Mouse (Mus musculus) CH12.LX (cell line): Measurements from ENCODE around the gene Irf2. TPM values are rescaled to one million over a fixed set of nuclear protein-coding genes. Genes with fewer than 3 reads are reported as not detected.
"Not testable (repeated sequence)": the region's sequence is repeated elsewhere in the genome, so short reads cannot be mapped to it uniquely, and the experiment has no call there.

Experiments
- DNase-seq: peaks from one replicate; pipeline ENCODE4 v3.0.0-alpha.2; 2013; ENCODE audit errors: extremely low read depth
- H3K27ac ChIP-seq: 2 replicates; pipeline ENCODE4 v1.5.1; 2012; ENCODE audit warnings: low read depth, mild to moderate bottlenecking, control low read depth, moderate library complexity; ENCODE audit not compliant: insufficient read depth
- H3K27me3 ChIP-seq: replicated peaks from 2 replicates; pipeline ENCODE3; 2012; ENCODE audit warnings: inconsistent platforms
- H3K36me3 ChIP-seq, 2 experiments: replicated peaks in 1 of 2; 2 replicates each; pipeline versions ENCODE3 to v1.6.1; 2012; ENCODE audit warnings: inconsistent platforms in 1 of 2, low read length in 1 of 2, mild to moderate bottlenecking in 1 of 2, mixed read lengths in 1 of 2, moderate library complexity in 1 of 2; ENCODE audit not compliant: control insufficient read depth in 1 of 2, insufficient read depth in 1 of 2
- H3K4me1 ChIP-seq, 2 experiments: 2 replicates each; pipeline ENCODE4 v1.6.1; 2012; ENCODE audit warnings: inconsistent platforms in 1 of 2, moderate library complexity in 1 of 2; ENCODE audit not compliant: insufficient read depth in 2 of 2, control insufficient read depth in 1 of 2
- H3K4me2 ChIP-seq: 2 replicates; pipeline ENCODE4 v1.6.1; 2012; ENCODE audit warnings: low read depth, mild to moderate bottlenecking, control low read depth; ENCODE audit not compliant: poor library complexity, insufficient read depth, severe bottlenecking
- H3K4me3 ChIP-seq, 3 experiments: fragments of 150-350 bp in 1 of 3; sonication (generic) in 1 of 3; replicated peaks in 1 of 3; 2 replicates each; pipeline versions ENCODE3 to v1.5.1; 2011 to 2012; ENCODE audit warnings: low read depth in 2 of 3, low read length in 2 of 3, mild to moderate bottlenecking in 2 of 3, moderate library complexity in 2 of 3, control low read depth in 1 of 3, improper control_type of control experiment in 1 of 3, inconsistent platforms in 1 of 3, mixed read lengths in 1 of 3; ENCODE audit not compliant: poor library complexity in 1 of 3
- H3K79me2 ChIP-seq: replicated peaks from 2 replicates; pipeline ENCODE4 v1.6.1; 2012; ENCODE audit warnings: mild to moderate bottlenecking, moderate library complexity; ENCODE audit not compliant: control insufficient read depth, poor library complexity, insufficient read depth, severe bottlenecking; ENCODE audit errors: extremely low read depth
- H3K9ac ChIP-seq: 2 replicates; pipeline ENCODE4 v1.6.1; 2012; ENCODE audit warnings: low read depth, mild to moderate bottlenecking, control low read depth, moderate library complexity; ENCODE audit not compliant: insufficient read depth
- H3K9me3 ChIP-seq: replicated peaks from 2 replicates; pipeline ENCODE3; 2012; ENCODE audit warnings: low read length, inconsistent platforms, mixed read lengths
- BHLHE40 ChIP-seq: IDR thresholded peaks from 2 replicates; pipeline ENCODE4 v1.6.1; 2011; ENCODE audit warnings: mild to moderate bottlenecking, low read depth, low read length, improper control_type of control experiment
- ELF1 ChIP-seq: IDR thresholded peaks from 2 replicates; pipeline ENCODE4 v1.6.1; 2014; ENCODE audit warnings: low read depth, mild to moderate bottlenecking, inconsistent platforms, low read length, improper control_type of control experiment
- HCFC1 ChIP-seq: IDR thresholded peaks from 2 replicates; pipeline ENCODE4 v1.6.1; 2012; ENCODE audit warnings: low read depth, mild to moderate bottlenecking, inconsistent platforms, low read length, improper control_type of control experiment
- IRF4 ChIP-seq: IDR thresholded peaks from 2 replicates; pipeline ENCODE4 v1.6.1; 2014; ENCODE audit warnings: low read depth, mild to moderate bottlenecking, inconsistent platforms, low read length, improper control_type of control experiment
- JUN ChIP-seq: IDR thresholded peaks from 2 replicates; pipeline ENCODE4 v1.6.1; 2011; ENCODE audit warnings: low read depth, mild to moderate bottlenecking, low read length, improper control_type of control experiment, moderate library complexity; ENCODE audit not compliant: insufficient read depth
- KAT2A ChIP-seq: IDR thresholded peaks from 2 replicates; pipeline ENCODE4 v1.6.1; 2012; ENCODE audit warnings: low read length, improper control_type of control experiment, inconsistent platforms; ENCODE audit not compliant: insufficient replicate concordance
- MYC ChIP-seq: IDR thresholded peaks from 2 replicates; pipeline ENCODE4 v1.6.1; 2011; ENCODE audit warnings: low read depth, mild to moderate bottlenecking, improper control_type of control experiment, low read length
- PAX5 ChIP-seq: IDR thresholded peaks from 2 replicates; pipeline ENCODE4 v1.6.1; 2012; ENCODE audit warnings: low read length, inconsistent platforms, mixed read lengths
- TCF12 ChIP-seq: IDR thresholded peaks from 2 replicates; pipeline ENCODE4 v1.6.1; 2014; ENCODE audit warnings: low read depth, mild to moderate bottlenecking, inconsistent platforms, low read length, improper control_type of control experiment
- ZNF384 ChIP-seq: IDR thresholded peaks from 2 replicates; pipeline ENCODE4 v1.6.1; 2012; ENCODE audit warnings: low read depth, low read length, improper control_type of control experiment, inconsistent platforms
- dilution Hi-C: fragments of 300-500 bp; cut with MboI; formaldehyde crosslinking; loops from 2 replicates; pipeline ENCODE4 v1.14.3; 2020; ENCODE audit warnings: low sequenced_read_pairs; ENCODE audit not compliant: extremely low pct_unique_long_range_greater_than_20kb, extremely low pct_ligation_motif_present
- in situ Hi-C: fragments of 300-500 bp; cut with MboI; formaldehyde crosslinking; loops from 3 replicates; pipeline ENCODE4 v1.14.3; 2019; ENCODE audit warnings: low sequenced_read_pairs, low pct_ligation_motif_present, low pct_unique_long_range_greater_than_20kb, mixed read lengths
- polyA plus RNA-seq: library from polyadenylated mRNA; unstranded; fragments of >175 nt; gene quantifications from 2 replicates; pipeline ENCODE4 v1.2.1, GENCODE M21; 2012; ENCODE audit warnings: low read depth; ENCODE audit not compliant: insufficient read length
- total RNA-seq, 2 experiments: library from RNA; depleted of rRNA; stranded (reverse); fragments of 300-350 nt in 1 of 2; fragments of >200 nt in 1 of 2; gene quantifications; 2 replicates each; pipeline ENCODE4 v1.2.3; 2012 to 2014

Gene Irf2
- total and polyA plus RNA-seq, 3 experiments: 7.1 to 37.4 (median 10.2) TPM

DNA sequence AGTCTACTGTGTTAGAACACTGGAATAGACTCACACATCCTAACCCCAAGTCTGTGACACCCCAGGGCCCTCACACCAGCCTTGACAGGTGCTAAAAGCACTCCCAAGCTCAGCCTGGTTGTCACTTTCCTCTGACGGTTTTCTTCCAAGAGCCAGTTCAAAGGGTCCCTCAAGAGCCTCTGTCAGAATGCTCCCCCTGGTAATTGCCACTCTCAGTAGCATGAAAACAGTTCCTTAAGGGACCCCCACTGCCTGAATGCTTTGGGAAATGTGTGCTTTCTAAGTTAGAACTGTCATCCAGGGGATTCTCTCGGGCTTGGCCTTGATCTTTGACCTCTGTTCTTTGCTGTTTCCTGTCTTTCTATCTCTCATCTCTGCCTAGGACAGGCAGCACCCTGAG lies 17.0 kb upstream of the Irf2 start:
- Histone ChIP-seq H3K4me2 (no peak overlapping the region), H3K9me3 (no peaks in the 10 kb centered on the region), H3K4me1 (no peaks in the 10 kb centered on the region), H3K9ac (no peak overlapping the region), H3K4me3 (no peak overlapping the region), H3K27me3 (no peaks in the 10 kb centered on the region), H3K27ac (no peak overlapping the region), H3K79me2 (no peaks in the 10 kb centered on the region), H3K36me3 (no peaks in the 10 kb centered on the region)
- dilution Hi-C loops: no loop called here
- in situ Hi-C loops: no loop called here
- TF ChIP-seq BHLHE40: no peak
- no peak for TF ChIP-seq HCFC1
- no peak for TF ChIP-seq ZNF384
- TF ChIP-seq TCF12: no peak
- TF ChIP-seq ELF1: no peak
- no peak for TF ChIP-seq IRF4
- TF ChIP-seq JUN: no peak
- TF ChIP-seq PAX5: no peak
- no peak for DNase-seq

DNA sequence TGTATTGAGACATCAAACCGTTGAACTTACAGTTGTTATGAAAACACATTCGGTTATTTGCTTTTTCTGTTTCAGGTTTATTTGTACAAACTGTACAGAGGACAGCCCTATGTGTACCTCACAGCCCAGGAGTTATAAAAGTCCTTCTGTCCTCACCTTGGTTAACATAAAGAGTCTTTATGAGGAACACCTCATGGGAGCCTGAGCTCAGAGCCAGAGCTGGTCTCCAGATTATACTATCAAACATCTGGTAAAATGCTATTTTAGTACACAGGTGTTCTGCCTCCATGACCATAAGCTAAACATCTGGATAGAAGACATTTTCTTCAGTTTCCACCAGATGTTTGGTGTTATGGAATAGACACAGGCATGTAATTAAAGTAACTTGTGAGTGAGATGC lies 13.1 kb upstream of the Irf2 start:
- no peaks in the 10 kb centered on the region for H3K4me1 ChIP-seq
- TF ChIP-seq MYC (no peak), KAT2A (no peak)
- no peaks in the 10 kb centered on the region for H3K9me3 ChIP-seq
- no peak overlapping the region for H3K4me2 ChIP-seq
- in situ Hi-C loops: no loop called here
- peaks cover 0 to 8% of the 10 kb centered on the region in 2 experiments for H3K36me3 ChIP-seq
- DNase-seq: no peak
- no peak overlapping the region for H3K27ac ChIP-seq
- no peaks in the 10 kb centered on the region for H3K79me2 ChIP-seq
- H3K9ac ChIP-seq: no peak overlapping the region
- no peaks in the 10 kb centered on the region for H3K27me3 ChIP-seq
- dilution Hi-C loops: no loop called here
- H3K4me3 ChIP-seq: no peak overlapping the region

DNA sequence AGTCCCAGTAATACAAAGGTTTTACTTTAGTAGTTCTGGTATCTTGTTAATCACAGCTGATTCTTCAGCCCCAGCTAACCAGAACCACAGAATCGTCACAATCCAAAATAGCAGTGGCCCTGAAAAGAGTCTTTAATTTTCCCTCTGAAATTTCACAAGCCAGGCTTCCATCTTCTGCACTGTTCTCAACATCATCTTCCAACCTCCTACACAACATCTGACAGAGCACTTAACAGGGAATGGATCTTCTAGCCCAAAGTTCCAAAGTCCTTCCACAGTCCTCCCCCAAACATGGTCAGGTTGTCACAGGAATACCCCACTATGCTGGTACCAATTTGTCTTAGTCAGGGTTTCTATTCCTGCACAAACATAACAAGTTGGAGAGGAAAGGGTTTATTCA lies 9.9 kb upstream of the Irf2 start:
- DNase-seq, H3K27me3 ChIP-seq, dilution Hi-C loops, in situ Hi-C loops, H3K27ac ChIP-seq, H3K4me2 ChIP-seq, H3K9me3 ChIP-seq, H3K4me1 ChIP-seq, H3K79me2 ChIP-seq, H3K9ac ChIP-seq, H3K4me3 ChIP-seq: not testable (repeated sequence)
- H3K36me3 ChIP-seq: peaks cover 0 to 17% of the 10 kb centered on the region in 2 experiments
